Mouse (Mus musculus) stomach, postnatal 0 days (tissue): ENCODE results near the gene Tmed4. TPM values are rescaled to one million over a fixed set of nuclear protein-coding genes. Genes with fewer than 3 reads are reported as not detected.
A peak's percentile ranks its signal among the peaks of the same experiment; 100 is the strongest.
"Not testable (repeated sequence)": the region's sequence is repeated elsewhere in the genome, so short reads cannot be mapped to it uniquely, and the experiment has no call there.

Experiments
- ATAC-seq: fragments of 200-750 bp; cut with Nextera tagmentation; 2 replicates; pipeline ENCODE4 v1.8.0; 2017; ENCODE audit not compliant: low FRiP score, low TSS enrichment
- DNase-seq: peaks from one replicate; pipeline ENCODE4 v3.0.0-alpha.2; 2016; ENCODE audit warnings: low spot score
- H3K27ac ChIP-seq: fragments of 300-500 bp; sonication (generic); replicated peaks from 2 replicates; pipeline ENCODE4 v1.5.1; 2014; ENCODE audit warnings: mild to moderate bottlenecking, control low read depth
- H3K27me3 ChIP-seq: fragments of 300-500 bp; sonication (generic); 2 replicates; pipeline ENCODE4 v1.6.1; 2014; ENCODE audit warnings: low read length; ENCODE audit not compliant: control insufficient read depth, insufficient read depth
- H3K36me3 ChIP-seq: fragments of 300-500 bp; sonication (generic); 2 replicates; pipeline ENCODE4 v1.6.1; 2014; ENCODE audit warnings: low read length, mixed read lengths; ENCODE audit not compliant: control insufficient read depth, insufficient read depth
- H3K4me1 ChIP-seq: fragments of 300-500 bp; sonication (generic); replicated peaks from 2 replicates; pipeline ENCODE4 v1.6.1; 2014; ENCODE audit warnings: antibody characterized with exemption; ENCODE audit not compliant: control insufficient read depth, insufficient read depth
- H3K4me2 ChIP-seq: fragments of 300-500 bp; sonication (generic); replicated peaks from 2 replicates; pipeline ENCODE4 v1.6.1; 2014; ENCODE audit warnings: low read depth, mild to moderate bottlenecking, control low read depth, moderate library complexity
- H3K4me3 ChIP-seq: fragments of 300-500 bp; sonication (generic); 2 replicates; pipeline ENCODE4 v1.5.1; 2014; ENCODE audit warnings: low read depth, low read length, control low read depth
- H3K9ac ChIP-seq: fragments of 300-500 bp; sonication (generic); 2 replicates; pipeline ENCODE4 v1.6.1; 2014; ENCODE audit warnings: mild to moderate bottlenecking, low read length, control low read depth, mixed read lengths
- H3K9me3 ChIP-seq: fragments of 300-500 bp; sonication (generic); 2 replicates; pipeline ENCODE4 v1.6.1; 2016; ENCODE audit warnings: low read length; ENCODE audit not compliant: control insufficient read depth
- CTCF ChIP-seq: IDR thresholded peaks from 2 replicates; pipeline ENCODE4 v1.5.1; 2016; ENCODE audit warnings: antibody characterized with exemption, low read depth, mild to moderate bottlenecking, moderate library complexity
- EP300 ChIP-seq: optimal IDR thresholded peaks from 2 replicates; pipeline ENCODE3; 2016; ENCODE audit warnings: antibody characterized with exemption
- WGBS: fragments of 180-500 bp; shearing (Covaris S2); extraction: QIAGEN DNeasy Blood & Tissue Kit; methylation state at CpG from one replicate; pipeline ENCODE4 v1.1.7; 2014; 5-methylcytosine and 5-hydroxymethylcytosine counted together
- polyA plus RNA-seq: library from polyadenylated mRNA; unstranded; fragments of >200 nt; fragmentation: Nextera tagmentation; extraction: Ambion mirVana; gene quantifications from 2 replicates; pipeline ENCODE4 v1.2.1, GENCODE M21; 2015

Gene Tmed4
- polyA plus RNA-seq, 1 experiment from 2014 or later: 99.8 TPM

GRCm38 (mm10) chr11:6267320-6268254 lies 7.1 kb downstream of the Tmed4 start, which contains the start of gene Ddx56:
TSS of gene Ddx56 (minus strand) at chr11:6267772.
- peak within 1 kb of the TSS; percentile 82 for H3K4me3 ChIP-seq
- TF ChIP-seq CTCF: no peak
- TF ChIP-seq EP300: no peak
- H3K4me1 ChIP-seq: peaks cover 3% of the 10 kb centered on the region; the same call in 1 of the 2 replicates
- DNase-seq (peak; percentile 92), ATAC-seq (peak; percentile 97)
- H3K9me3 ChIP-seq: no peaks in the 10 kb centered on the region
- peak within 1 kb of the TSS; percentile 86 for H3K9ac ChIP-seq
- H3K27me3 ChIP-seq: no peaks in the 10 kb centered on the region
- 3% methylated on average over 50 of the region's 50 CpGs for WGBS
- H3K27ac ChIP-seq: peak within 1 kb of the TSS; percentile 96
- H3K4me2 ChIP-seq: peak within 1 kb of the TSS; percentile 86
- H3K36me3 ChIP-seq: peaks cover 28% of the 10 kb centered on the region

DNA sequence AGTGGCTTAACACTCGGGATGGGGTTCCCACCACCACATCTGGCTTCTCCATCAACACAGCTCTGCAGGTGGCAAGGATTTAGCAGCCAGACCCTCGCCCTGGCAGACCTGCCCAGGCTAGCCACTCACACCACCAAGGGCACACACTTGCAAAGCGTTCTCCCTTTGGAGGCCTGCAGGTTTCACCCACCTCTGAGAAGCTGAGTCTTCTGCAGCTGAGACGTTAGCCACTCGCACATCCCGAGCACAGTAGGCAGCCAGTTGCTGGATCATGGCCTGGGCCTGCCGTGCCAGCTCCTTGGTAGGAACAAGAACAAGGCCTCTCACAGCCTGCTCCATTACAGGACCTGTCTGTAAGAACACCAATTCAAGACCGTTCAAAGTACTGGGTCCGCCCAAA lies 8.0 kb downstream of the Tmed4 start:
- Histone ChIP-seq H3K27me3 (no peaks in the 10 kb centered on the region), H3K27ac (no peak overlapping the region), H3K4me3 (peak overlapping the region; percentile 82), H3K9me3 (no peaks in the 10 kb centered on the region), H3K4me2 (peak overlapping the region; percentile 86), H3K36me3 (peaks cover 35% of the 10 kb centered on the region), H3K4me1 (peaks cover 3% of the 10 kb centered on the region; the same call in 1 of the 2 replicates), H3K9ac (peak overlapping the region; percentile 86)
- no peak for ATAC-seq
- WGBS: 63% methylated on average over 9 of the region's 9 CpGs
- TF ChIP-seq CTCF (no peak), EP300 (no peak)
- no peak for DNase-seq

- Histone ChIP-seq H3K27me3 (no peaks in the 10 kb centered on the region), H3K36me3 (peaks cover 51% of the 10 kb centered on the region), H3K4me2 (no peak overlapping the region), H3K4me1 (no peaks in the 10 kb centered on the region), H3K4me3 (no peak overlapping the region), H3K9ac (no peak overlapping the region), H3K9me3 (no peaks in the 10 kb centered on the region), H3K27ac (no peak overlapping the region)
- peak; percentile 83 for DNase-seq
- ATAC-seq: peak; percentile 34; the same call in 1 of the 2 replicates
- peak; percentile 97 for TF ChIP-seq CTCF
- TF ChIP-seq EP300: no peak
- 77% methylated on average over 10 of the region's 10 CpGs for WGBS
These were observed 13.1 kb downstream of the Tmed4 start for GRCm38 (mm10) chr11:6261434-6262082.

- no peaks in the 10 kb centered on the region for H3K4me1 ChIP-seq
- H3K4me2 ChIP-seq: no peak overlapping the region
- H3K36me3 ChIP-seq: peaks cover 38% of the 10 kb centered on the region
- no peak for DNase-seq
- no peak overlapping the region for H3K4me3 ChIP-seq
- no peak overlapping the region for H3K9ac ChIP-seq
- 93% methylated on average over 7 of the region's 7 CpGs for WGBS
- H3K27ac ChIP-seq: no peak overlapping the region
- TF ChIP-seq CTCF: no peak
- TF ChIP-seq EP300: no peak
- H3K27me3 ChIP-seq: no peaks in the 10 kb centered on the region
- H3K9me3 ChIP-seq: no peaks in the 10 kb centered on the region
- no peak for ATAC-seq
These were observed 15.3 kb downstream of the Tmed4 start for GRCm38 (mm10) chr11:6259413-6259812.

DNA sequence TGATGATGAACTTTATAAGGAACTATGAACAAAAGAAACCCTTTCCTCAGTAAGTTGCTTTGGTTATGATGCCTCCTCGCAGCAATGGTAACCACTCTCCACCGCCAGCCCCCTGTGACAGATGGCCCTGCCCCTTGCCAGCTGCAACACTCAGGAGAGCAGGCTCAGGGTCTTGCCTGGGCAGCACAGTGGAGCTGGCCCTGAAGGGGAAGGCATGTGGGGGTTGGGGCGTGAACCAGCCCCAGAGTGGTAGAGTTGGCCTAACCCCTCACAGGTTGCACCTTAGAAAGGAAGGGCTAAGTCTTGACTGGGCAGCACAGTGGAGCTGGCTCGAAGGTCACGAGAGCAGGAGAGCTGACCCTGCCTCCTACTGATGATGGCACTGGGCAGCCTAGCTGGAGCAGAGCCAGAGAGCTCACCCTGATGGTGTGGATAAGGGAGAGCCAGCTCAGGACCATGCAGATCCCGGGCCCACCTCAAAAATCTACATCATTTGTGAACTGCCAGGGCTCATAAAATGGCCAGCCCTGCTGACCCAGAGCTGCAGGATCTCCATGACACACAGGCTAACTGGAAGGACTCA lies 18.1 kb downstream of the Tmed4 start:
- DNase-seq (no peak), ATAC-seq (no peak; the same call in 1 of the 2 replicates)
- Histone ChIP-seq H3K4me3 (no peak overlapping the region), H3K27me3 (no peaks in the 10 kb centered on the region), H3K4me1 (no peaks in the 10 kb centered on the region), H3K4me2 (no peak overlapping the region), H3K9me3 (no peaks in the 10 kb centered on the region), H3K36me3 (peaks cover 21% of the 10 kb centered on the region), H3K9ac (no peak overlapping the region), H3K27ac (no peak overlapping the region)
- 70% methylated on average over 6 of the region's 6 CpGs for WGBS
- TF ChIP-seq CTCF: no peak
- no peak for TF ChIP-seq EP300

DNA sequence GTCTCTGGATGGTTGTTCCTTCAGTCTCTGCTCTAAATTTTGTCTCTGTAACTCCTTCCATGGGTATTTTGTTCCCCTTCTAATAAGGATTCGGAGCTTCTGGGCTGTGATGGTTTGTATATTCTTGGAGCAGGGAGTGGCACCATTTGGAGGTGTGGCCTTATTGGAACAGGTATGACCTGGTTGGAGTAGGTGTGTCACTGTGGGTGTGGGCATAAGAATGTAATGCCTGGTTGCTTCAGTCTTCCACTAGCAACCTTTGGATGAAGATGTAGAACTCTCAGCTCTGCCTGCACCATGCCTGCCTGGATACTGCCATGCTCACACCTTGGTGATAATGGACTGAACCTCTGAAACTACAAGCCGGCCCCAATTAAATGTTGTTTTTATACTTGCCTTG lies 20.1 kb downstream of the Tmed4 start:
- peak; percentile 45 for DNase-seq
- peaks cover 16% of the 10 kb centered on the region for H3K36me3 ChIP-seq
- not testable (repeated sequence) for H3K9me3 ChIP-seq, H3K9ac ChIP-seq, H3K4me1 ChIP-seq, H3K27me3 ChIP-seq, H3K4me3 ChIP-seq, H3K4me2 ChIP-seq, H3K27ac ChIP-seq
- ATAC-seq: peak; percentile 59
- WGBS: 75% methylated on average over 2 of the region's 2 CpGs
